Mouse (Mus musculus) spleen, postnatal 14 days (tissue): ENCODE measurements around the gene Itfg1.

Experiments
- DNase-seq, 2 experiments: peaks; one replicate each; pipeline ENCODE4 v3.0.0; 2021 to 2022; ENCODE audit warnings: low spot score in 2 of 2

Gene Itfg1

GRCm38 (mm10) chr8:85745053-85745452 lies 95.7 kb downstream of the Itfg1 start:
- no peak for DNase-seq

DNA sequence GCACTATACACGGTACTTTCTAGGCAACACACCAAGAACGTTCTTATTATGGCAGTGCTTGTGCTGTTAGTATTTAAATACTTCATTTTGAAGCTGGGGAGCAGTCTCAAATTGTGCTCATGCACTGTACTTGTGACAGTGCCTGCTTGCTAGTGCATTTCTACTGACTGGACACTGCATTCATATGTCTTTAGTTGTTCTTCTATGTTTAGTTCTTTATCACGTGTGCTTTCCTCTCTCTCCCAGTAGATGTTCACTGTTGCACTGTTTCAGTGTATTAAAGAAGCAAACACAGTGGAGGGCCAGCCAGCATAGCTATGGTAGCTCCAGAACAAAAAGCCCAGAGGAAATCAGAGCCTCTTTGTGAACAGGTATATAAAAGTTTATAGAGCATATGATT lies 110.2 kb downstream of the Itfg1 start:
- no peak for DNase-seq

- no peak for DNase-seq
Measured at GRCm38 (mm10) chr8:85717271-85717670, 123.5 kb downstream of the Itfg1 start.

GRCm38 (mm10) chr8:85716696-85717095 lies 124.0 kb downstream of the Itfg1 start:
- no peak for DNase-seq

DNA sequence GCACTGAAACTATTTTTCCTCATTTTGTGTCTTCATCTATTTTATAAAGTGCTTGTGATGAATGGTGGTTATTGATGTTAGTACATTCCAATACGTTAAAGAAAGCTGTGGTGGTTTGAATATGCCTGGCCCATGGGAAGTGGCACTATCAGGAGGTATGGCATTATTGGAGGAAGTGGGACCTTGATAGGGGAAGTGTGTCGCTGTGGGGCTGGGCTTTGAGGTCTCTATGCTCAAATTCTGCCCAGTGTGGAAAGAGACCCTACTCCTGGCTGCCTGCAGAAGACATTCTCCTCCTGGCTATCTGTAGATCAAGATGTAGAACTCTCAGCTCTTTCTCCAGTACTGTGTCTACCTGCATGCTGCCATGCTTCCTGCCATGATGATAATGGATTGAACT lies 133.7 kb downstream of the Itfg1 start:
- no peak for DNase-seq

DNA sequence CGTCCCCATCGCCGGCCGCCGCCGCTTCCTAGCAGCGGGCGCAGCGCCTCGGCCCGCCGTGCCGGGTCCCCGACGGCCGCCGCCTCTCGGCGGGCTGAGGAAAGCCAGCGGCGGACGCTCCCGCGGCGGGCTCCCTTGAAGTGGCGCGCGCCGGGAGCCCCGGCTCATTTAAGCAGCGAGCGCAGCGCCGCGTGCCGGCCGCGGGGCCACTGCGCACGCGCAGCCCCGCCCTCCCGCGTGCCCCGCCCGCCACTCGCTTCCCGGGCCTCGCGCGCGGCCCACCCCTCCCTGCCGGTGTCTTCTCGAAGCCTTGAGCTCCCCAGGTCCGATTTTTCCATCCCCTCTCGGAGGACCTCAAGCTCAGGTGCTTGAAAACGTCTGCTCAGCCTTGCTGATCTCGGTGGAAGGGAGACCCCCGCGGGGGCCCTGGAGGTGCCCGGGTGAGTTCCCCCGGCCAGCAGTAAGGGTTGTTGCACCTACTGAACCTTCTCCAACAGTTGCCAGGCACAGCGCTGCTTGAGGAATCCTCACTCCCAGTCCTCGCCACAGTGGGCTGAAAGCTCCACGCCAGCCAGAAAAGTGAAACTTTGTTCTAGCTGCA lies 139.9 kb downstream of the Itfg1 start, which contains the start of gene Neto2:
Gene Neto2, minus strand, starts transcription at position 174 of the 601 bp plus-strand sequence.
- DNase-seq: peak; percentile 35 to 37

GRCm38 (mm10) chr8:85700101-85700750 lies 140.5 kb downstream of the Itfg1 start:
- peak; percentile 19 to 38 for DNase-seq

GRCm38 (mm10) chr8:85699051-85699450 lies 141.7 kb downstream of the Itfg1 start:
- peak; percentile 14 to 43 for DNase-seq
